Mouse (Mus musculus) spleen, embryonic (tissue): ENCODE measurements at regions not wholly inside any gene's neighbourhood (a gene's known extent, or its start where the extent isn't known, plus 50 kb on each side); places are given as distances from the start of the nearest gene placed in this dataset.

Experiments used
- CTCF ChIA-PET: fragments of 350-600 bp; sonication (Branson Sonifier 250); formaldehyde crosslinking; loops from one replicate; lab custom pipeline; 2022; lab: Charles Lee

- CTCF ChIA-PET, result no interaction called here
Measured at GRCm38 (mm10) chr1:125156093-125156492, 279.4 kb downstream of the Actr3 start.

- CTCF ChIA-PET, result no interaction called here
Measured at GRCm38 (mm10) chr1:125149817-125150216, 285.7 kb downstream of the Actr3 start.

- CTCF ChIA-PET, result no interaction called here
Measured at GRCm38 (mm10) chr1:125123861-125124260, 311.7 kb downstream of the Actr3 start.

GRCm38 (mm10) chr1:125100596-125100995 lies 334.9 kb downstream of the Actr3 start:
- CTCF ChIA-PET, result no interaction called here

GRCm38 (mm10) chr1:125084906-125085305 lies 350.6 kb downstream of the Actr3 start:
- CTCF ChIA-PET, result no interaction called here

GRCm38 (mm10) chr1:125039572-125040326 lies 395.8 kb downstream of the Actr3 start:
- CTCF ChIA-PET, result no interaction called here

GRCm38 (mm10) chr1:125013301-125013700 lies 422.2 kb downstream of the Actr3 start:
- CTCF ChIA-PET, result no interaction called here

GRCm38 (mm10) chr1:125011893-125012292 lies 423.6 kb downstream of the Actr3 start:
- CTCF ChIA-PET, result no interaction called here

GRCm38 (mm10) chr1:124997577-124997976 lies 437.9 kb downstream of the Actr3 start:
- CTCF ChIA-PET, result no interaction called here

- CTCF ChIA-PET, result no interaction called here
Measured at GRCm38 (mm10) chr1:124950849-124951248, 484.7 kb downstream of the Actr3 start.

- CTCF ChIA-PET, result no interaction called here
Measured at GRCm38 (mm10) chr1:124904373-124904772, 531.2 kb downstream of the Actr3 start.

- CTCF ChIA-PET, result no interaction called here
Measured at GRCm38 (mm10) chr1:124871148-124871547, 564.4 kb downstream of the Actr3 start.

- CTCF ChIA-PET, result no interaction called here
Measured at GRCm38 (mm10) chr1:124866248-124866647, 569.3 kb downstream of the Actr3 start.

GRCm38 (mm10) chr1:124845681-124846080 lies 589.8 kb downstream of the Actr3 start:
- CTCF ChIA-PET, result no interaction called here

- CTCF ChIA-PET, result no interaction called here
Measured at GRCm38 (mm10) chr1:124825717-124826116, 609.8 kb downstream of the Actr3 start.

GRCm38 (mm10) chr1:124793026-124793425 lies 642.5 kb downstream of the Actr3 start:
- CTCF ChIA-PET, result interaction anchor here (0.6 kb wide), 1 partner anchor 47 kb away, joined by 8 read pairs; no protein-coding TSS in a partner anchor

- CTCF ChIA-PET, result no interaction called here
Measured at GRCm38 (mm10) chr1:124790646-124791045, 644.9 kb downstream of the Actr3 start.

- CTCF ChIA-PET, result no interaction called here
Measured at GRCm38 (mm10) chr1:124790130-124790529, 645.4 kb downstream of the Actr3 start.

GRCm38 (mm10) chr1:124783066-124783465 lies 652.5 kb downstream of the Actr3 start:
- CTCF ChIA-PET, result no interaction called here

GRCm38 (mm10) chr1:124777685-124778084 lies 657.8 kb downstream of the Actr3 start:
- CTCF ChIA-PET, result no interaction called here

- CTCF ChIA-PET, result no interaction called here
Measured at GRCm38 (mm10) chr1:124756721-124757120, 678.8 kb downstream of the Actr3 start.

GRCm38 (mm10) chr1:124739777-124740176 lies 694.4 kb upstream of the Dpp10 start:
- CTCF ChIA-PET, result no interaction called here

GRCm38 (mm10) chr1:124730364-124730763 lies 685.0 kb upstream of the Dpp10 start:
- CTCF ChIA-PET, result no interaction called here

GRCm38 (mm10) chr1:124718065-124718464 lies 672.7 kb upstream of the Dpp10 start:
- CTCF ChIA-PET, result no interaction called here
